Comparison of ENCODE assay signal across 9 mouse cellular contexts in the genomic region with DNA sequence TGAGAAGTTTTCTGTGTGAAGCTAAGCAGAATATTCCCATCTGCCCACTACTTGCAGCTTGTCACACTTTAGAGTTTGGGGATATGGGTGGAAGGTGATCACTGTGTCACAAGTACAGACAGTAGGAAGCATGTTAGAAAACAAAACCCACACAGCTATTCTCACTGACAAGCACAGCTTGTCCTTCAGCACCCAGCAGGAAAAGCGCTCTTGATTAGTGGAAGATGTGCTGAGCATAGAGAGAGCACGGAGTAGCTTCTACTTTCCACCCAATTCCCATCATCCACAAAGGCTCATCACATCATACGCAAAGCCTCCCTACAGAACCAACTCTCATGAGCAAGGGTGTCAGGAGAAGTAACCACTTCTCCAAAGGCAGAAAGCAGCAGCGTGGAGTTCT. TPM values are rescaled to one million over a fixed set of nuclear protein-coding genes. Genes with fewer than 3 reads are reported as not detected.
DNase-seq lines count a peak whose midpoint lies in the region; ATAC-seq and TF ChIP-seq lines count a peak whose summit lies in the region.
"Had no signal": no experiment of that assay in that cellular context is flagged by ENCODE, and none has a peak within 500 bp of the region (broad histone marks: within the 10 kb centered on the region; RNA-seq: fewer than 3 reads in every experiment).

No protein-coding gene starts in this region.

- no peak for ATAC-seq in heart, embryonic 15.5 days (replicated peaks; ENCODE audit: insufficient number of reproducible peaks, insufficient read depth, low FRiP score, low read depth)
- no peak for ATAC-seq in forebrain, embryonic 13.5 days
- no peak for ATAC-seq in midbrain, embryonic 11.5 days (ENCODE audit: low FRiP score)
- ATAC-seq in inflammation-experienced regulatory T-cells, adult 6 months: no peak

- WGBS in heart, embryonic 15.5 days: 57% methylated on average over 4 of the region's 4 CpGs
- WGBS in forebrain, embryonic 13.5 days: 55% methylated on average over 4 of the region's 4 CpGs
- WGBS in midbrain, embryonic 11.5 days: 69% methylated on average over 4 of the region's 4 CpGs
- 59% methylated on average over 4 of the region's 4 CpGs for WGBS in lung, adult 2 months

- H3K4me3 ChIP-seq in heart, embryonic 15.5 days: peak overlapping the region; percentile 69
- peak overlapping the region; percentile 76 for H3K4me3 ChIP-seq in forebrain, embryonic 13.5 days
- peak overlapping the region; percentile 72 for H3K4me3 ChIP-seq in midbrain, embryonic 11.5 days (ENCODE audit: low read depth, low read length)
- no peak overlapping the region for H3K4me3 ChIP-seq in lung, adult 2 months (replicated peaks; ENCODE audit: extremely low read depth, low read depth, low read length)

- H3K27ac ChIP-seq in heart, embryonic 15.5 days: no peak overlapping the region
- no peak overlapping the region for H3K27ac ChIP-seq in forebrain, embryonic 13.5 days
- no peak overlapping the region for H3K27ac ChIP-seq in midbrain, embryonic 11.5 days (ENCODE audit: low read depth, low read length)

- DNase-seq in heart, postnatal 36 days: no peak
- peak; percentile 65 for DNase-seq in brain, adult 2 months (ENCODE audit: low read depth, low spot score)
- DNase-seq in midbrain, embryonic 11.5 days (ENCODE audit: low spot score, missing footprints): no peak
- no peak for DNase-seq in lung, adult 2 months
- no peak for DNase-seq in ovary, postnatal 10 days (ENCODE audit: low spot score)

- no peak for TF ChIP-seq CTCF in lung, adult 2 months (IDR thresholded peaks at IDR 0.05; ENCODE audit: insufficient read depth, low read length)

- no peaks in the 10 kb centered on the region for H3K36me3 ChIP-seq in heart, embryonic 15.5 days
- no peaks in the 10 kb centered on the region for H3K36me3 ChIP-seq in forebrain, embryonic 13.5 days (ENCODE audit: poor library complexity, severe bottlenecking)
- H3K36me3 ChIP-seq in midbrain, embryonic 11.5 days (ENCODE audit: control insufficient read depth, insufficient read depth, low read length): no peaks in the 10 kb centered on the region

- H3K9ac ChIP-seq in heart, embryonic 15.5 days: no peak overlapping the region
- 0 out of 2 replicates have a peak overlapping the region, but pooled peaks have one; percentile 77 for H3K9ac ChIP-seq in forebrain, embryonic 13.5 days
- H3K9ac ChIP-seq in midbrain, embryonic 11.5 days (ENCODE audit: low read length): no peak overlapping the region

- H3K9me3 ChIP-seq in heart, embryonic 15.5 days (replicated peaks): no peaks in the 10 kb centered on the region
- H3K9me3 ChIP-seq in forebrain, embryonic 13.5 days (replicated peaks): no peaks in the 10 kb centered on the region
- H3K9me3 ChIP-seq in midbrain, embryonic 11.5 days (ENCODE audit: control insufficient read depth, low read length): no peaks in the 10 kb centered on the region

- H3K27me3 ChIP-seq in heart, embryonic 15.5 days: peaks cover 22% of the 10 kb centered on the region
- H3K27me3 ChIP-seq in forebrain, embryonic 13.5 days: peaks cover 13% of the 10 kb centered on the region
- peaks cover 12% of the 10 kb centered on the region for H3K27me3 ChIP-seq in midbrain, embryonic 11.5 days (ENCODE audit: control insufficient read depth, insufficient read depth, low read length)

- H3K4me1 ChIP-seq in heart, embryonic 15.5 days (replicated peaks): peaks cover 13% of the 10 kb centered on the region
- H3K4me1 ChIP-seq in forebrain, embryonic 13.5 days: peaks cover 15% of the 10 kb centered on the region
- H3K4me1 ChIP-seq in midbrain, embryonic 11.5 days (ENCODE audit: control insufficient read depth, insufficient read depth, low read length): peaks cover 5% of the 10 kb centered on the region
- no peaks in the 10 kb centered on the region for H3K4me1 ChIP-seq in lung, adult 2 months (ENCODE audit: control insufficient read depth, insufficient read depth, low read length)

- peak overlapping the region; percentile 98 for H3K4me2 ChIP-seq in heart, embryonic 15.5 days
- H3K4me2 ChIP-seq in forebrain, embryonic 13.5 days: peak overlapping the region; percentile 83
- H3K4me2 ChIP-seq in midbrain, embryonic 11.5 days: peak overlapping the region; percentile 93

- TF ChIP-seq POLR2A in lung, adult 2 months (IDR thresholded peaks at IDR 0.05; ENCODE audit: borderline replicate concordance, extremely low read depth, low read depth, low read length): no peak

- intact Hi-C loops in heart, postnatal 36 days (cut with DNase I): loop anchor here (10.0 kb wide), 1 partner anchor 1290 kb away; no protein-coding TSS in a partner anchor

RNA-seq across cellular contexts. Expression of gene Zfp804a, which starts 1.4 kb away (rescaled TPM):
- polyA plus RNA-seq in heart, embryonic 15.5 days (2015; fragmentation: Nextera tagmentation; extraction: Ambion mirVana): 0.15 and 0.44 TPM in 2 replicates
- total RNA-seq in heart, postnatal 36 days (2021): not detected
- polyA plus RNA-seq in forebrain, embryonic 13.5 days (2015; fragmentation: Nextera tagmentation; extraction: Ambion mirVana): 3.2 and 3.9 TPM in 2 replicates
- 1.5 TPM in 2 replicates for polyA plus RNA-seq in midbrain, embryonic 11.5 days (2014; fragmentation: Nextera tagmentation; extraction: Ambion mirVana)
- not detected for polyA plus RNA-seq in inflammation-experienced regulatory T-cells, adult 6 months (2017; shearing (Covaris generic))
- polyA plus RNA-seq in lung, adult 2 months (2012; rRNA removed): not detected in 2 replicates
- total RNA-seq: neutrophil, adult 5-6 weeks had no signal
